Mouse (Mus musculus): ENCODE measurements around the gene Lcn10. TPM values are rescaled to one million over a fixed set of nuclear protein-coding genes. Genes with fewer than 3 reads are reported as not detected.

Lcn10 gene
- polyA plus RNA-seq (2015; fragmentation: Nextera tagmentation; extraction: Ambion mirVana) = not detected in 2 replicates

- no peaks in the 10 kb centered on the region for H3K36me3 ChIP-seq (ENCODE audit: control insufficient read depth, insufficient read depth, low read length)
- no peak within 1 kb of the TSS for H3K4me2 ChIP-seq (ENCODE audit: low read depth, low read length)
- no peaks in the 10 kb centered on the region for H3K4me1 ChIP-seq (replicated peaks; ENCODE audit: control insufficient read depth, insufficient read depth, low read length)
- H3K27ac ChIP-seq (ENCODE audit: low read length) = no peak within 1 kb of the TSS
- no peaks in the 10 kb centered on the region for H3K9me3 ChIP-seq (ENCODE audit: control insufficient read depth, low read length)
- ATAC-seq (ENCODE audit: low read depth) = no peak
- no peak within 1 kb of the TSS for H3K4me3 ChIP-seq (ENCODE audit: low read length)
- H3K9ac ChIP-seq (ENCODE audit: low read length) = no peak within 1 kb of the TSS
- no peaks in the 10 kb centered on the region for H3K27me3 ChIP-seq (ENCODE audit: control insufficient read depth, insufficient read depth, low read depth, low read length)
- WGBS = 60% methylated on average over 2 of the region's 2 CpGs
Measured at GRCm38 (mm10) chr2:25682426-25682825, at the start of gene Lcn10. Lcn10 (plus strand) TSS chr2:25682726.

GRCm38 (mm10) chr2:25633616-25634015 lies 48.9 kb upstream of the Lcn10 start:
- H3K4me2 ChIP-seq (ENCODE audit: low read depth, low read length) = no peak overlapping the region
- no peak overlapping the region for H3K27ac ChIP-seq (ENCODE audit: low read length)
- no peak overlapping the region for H3K4me3 ChIP-seq (ENCODE audit: low read length)
- 76% methylated on average over 3 of the region's 3 CpGs for WGBS
- H3K9ac ChIP-seq (ENCODE audit: low read length) = no peak overlapping the region
- H3K4me1 ChIP-seq (replicated peaks; ENCODE audit: control insufficient read depth, insufficient read depth, low read length) = no peaks in the 10 kb centered on the region
- no peaks in the 10 kb centered on the region for H3K36me3 ChIP-seq (ENCODE audit: control insufficient read depth, insufficient read depth, low read length)
- no peaks in the 10 kb centered on the region for H3K27me3 ChIP-seq (ENCODE audit: control insufficient read depth, insufficient read depth, low read depth, low read length)
- no peaks in the 10 kb centered on the region for H3K9me3 ChIP-seq (ENCODE audit: control insufficient read depth, low read length)
- no peak for ATAC-seq (ENCODE audit: low read depth)

- no peaks in the 10 kb centered on the region for H3K9me3 ChIP-seq (ENCODE audit: control insufficient read depth, low read length)
- H3K4me3 ChIP-seq (ENCODE audit: low read length) = no peak overlapping the region
- no peak for ATAC-seq (ENCODE audit: low read depth)
- H3K4me1 ChIP-seq (replicated peaks; ENCODE audit: control insufficient read depth, insufficient read depth, low read length) = no peaks in the 10 kb centered on the region
- no peaks in the 10 kb centered on the region for H3K27me3 ChIP-seq (ENCODE audit: control insufficient read depth, insufficient read depth, low read depth, low read length)
- no peak overlapping the region for H3K4me2 ChIP-seq (ENCODE audit: low read depth, low read length)
- H3K36me3 ChIP-seq (ENCODE audit: control insufficient read depth, insufficient read depth, low read length) = no peaks in the 10 kb centered on the region
- no peak overlapping the region for H3K9ac ChIP-seq (ENCODE audit: low read length)
- WGBS = 23% methylated on average over 1 of the region's 1 CpGs
- no peak overlapping the region for H3K27ac ChIP-seq (ENCODE audit: low read length)
Measured at GRCm38 (mm10) chr2:25634046-25634445, 48.5 kb upstream of the Lcn10 start.

GRCm38 (mm10) chr2:25639890-25640289 lies 42.6 kb upstream of the Lcn10 start:
- Histone ChIP-seq H3K4me3 (ENCODE audit: low read length) (no peak overlapping the region), H3K27ac (ENCODE audit: low read length) (no peak overlapping the region), H3K4me1 (replicated peaks; ENCODE audit: control insufficient read depth, insufficient read depth, low read length) (no peaks in the 10 kb centered on the region), H3K4me2 (ENCODE audit: low read depth, low read length) (no peak overlapping the region), H3K9me3 (ENCODE audit: control insufficient read depth, low read length) (no peaks in the 10 kb centered on the region), H3K36me3 (ENCODE audit: control insufficient read depth, insufficient read depth, low read length) (no peaks in the 10 kb centered on the region), H3K9ac (ENCODE audit: low read length) (no peak overlapping the region), H3K27me3 (ENCODE audit: control insufficient read depth, insufficient read depth, low read depth, low read length) (no peaks in the 10 kb centered on the region)
- WGBS = 13% methylated on average over 6 of the region's 6 CpGs
- no peak for ATAC-seq (ENCODE audit: low read depth)

- 58% methylated on average over 2 of the region's 2 CpGs for WGBS
- Histone ChIP-seq H3K4me1 (replicated peaks; ENCODE audit: control insufficient read depth, insufficient read depth, low read length) (peaks cover 6% of the 10 kb centered on the region; the same call in 1 of the 2 replicates), H3K27ac (ENCODE audit: low read length) (no peak within 1 kb of the TSS), H3K9me3 (ENCODE audit: control insufficient read depth, low read length) (no peaks in the 10 kb centered on the region), H3K36me3 (ENCODE audit: control insufficient read depth, insufficient read depth, low read length) (no peaks in the 10 kb centered on the region), H3K4me2 (ENCODE audit: low read depth, low read length) (no peak within 1 kb of the TSS), H3K9ac (ENCODE audit: low read length) (no peak within 1 kb of the TSS), H3K4me3 (ENCODE audit: low read length) (no peak within 1 kb of the TSS), H3K27me3 (ENCODE audit: control insufficient read depth, insufficient read depth, low read depth, low read length) (no peaks in the 10 kb centered on the region)
- ATAC-seq (ENCODE audit: low read depth) = no peak
Measured at GRCm38 (mm10) chr2:25652902-25653301, 29.6 kb upstream of the Lcn10 start, which contains the start of gene Lcn8. Lcn8 (plus strand) TSS chr2:25653120.

GRCm38 (mm10) chr2:25654502-25654901 lies 28.0 kb upstream of the Lcn10 start:
- Histone ChIP-seq H3K4me2 (ENCODE audit: low read depth, low read length) (no peak overlapping the region), H3K4me3 (ENCODE audit: low read length) (no peak overlapping the region), H3K9me3 (ENCODE audit: control insufficient read depth, low read length) (no peaks in the 10 kb centered on the region), H3K27me3 (ENCODE audit: control insufficient read depth, insufficient read depth, low read depth, low read length) (no peaks in the 10 kb centered on the region), H3K9ac (ENCODE audit: low read length) (no peak overlapping the region), H3K4me1 (replicated peaks; ENCODE audit: control insufficient read depth, insufficient read depth, low read length) (peaks cover 6% of the 10 kb centered on the region; the same call in 1 of the 2 replicates), H3K27ac (ENCODE audit: low read length) (peak overlapping the region; percentile 34; the same call in 1 of the 2 replicates), H3K36me3 (ENCODE audit: control insufficient read depth, insufficient read depth, low read length) (no peaks in the 10 kb centered on the region)
- ATAC-seq (ENCODE audit: low read depth) = peak; percentile 62; the same call in 1 of the 2 replicates
- 43% methylated on average over 1 of the region's 1 CpGs for WGBS

- ATAC-seq (ENCODE audit: low read depth) = no peak
- Histone ChIP-seq H3K4me3 (ENCODE audit: low read length) (no peak overlapping the region), H3K27ac (ENCODE audit: low read length) (no peak overlapping the region), H3K36me3 (ENCODE audit: control insufficient read depth, insufficient read depth, low read length) (no peaks in the 10 kb centered on the region), H3K9ac (ENCODE audit: low read length) (no peak overlapping the region), H3K9me3 (ENCODE audit: control insufficient read depth, low read length) (no peaks in the 10 kb centered on the region), H3K27me3 (ENCODE audit: control insufficient read depth, insufficient read depth, low read depth, low read length) (no peaks in the 10 kb centered on the region), H3K4me1 (replicated peaks; ENCODE audit: control insufficient read depth, insufficient read depth, low read length) (peaks cover 6% of the 10 kb centered on the region; the same call in 1 of the 2 replicates), H3K4me2 (ENCODE audit: low read depth, low read length) (no peak overlapping the region)
- 81% methylated on average over 4 of the region's 4 CpGs for WGBS
Measured at GRCm38 (mm10) chr2:25656691-25657090, 25.8 kb upstream of the Lcn10 start.

GRCm38 (mm10) chr2:25657246-25657645 lies 25.3 kb upstream of the Lcn10 start:
- no peak for ATAC-seq (ENCODE audit: low read depth)
- no peaks in the 10 kb centered on the region for H3K9me3 ChIP-seq (ENCODE audit: control insufficient read depth, low read length)
- H3K4me2 ChIP-seq (ENCODE audit: low read depth, low read length) = no peak overlapping the region
- H3K9ac ChIP-seq (ENCODE audit: low read length) = no peak overlapping the region
- H3K27ac ChIP-seq (ENCODE audit: low read length) = no peak overlapping the region
- no peak overlapping the region for H3K4me3 ChIP-seq (ENCODE audit: low read length)
- WGBS = 69% methylated on average over 4 of the region's 4 CpGs
- H3K4me1 ChIP-seq (replicated peaks; ENCODE audit: control insufficient read depth, insufficient read depth, low read length) = peaks cover 6% of the 10 kb centered on the region; the same call in 1 of the 2 replicates
- H3K27me3 ChIP-seq (ENCODE audit: control insufficient read depth, insufficient read depth, low read depth, low read length) = no peaks in the 10 kb centered on the region
- no peaks in the 10 kb centered on the region for H3K36me3 ChIP-seq (ENCODE audit: control insufficient read depth, insufficient read depth, low read length)

GRCm38 (mm10) chr2:25657652-25658051 lies 24.9 kb upstream of the Lcn10 start, which contains the start of gene Lcn5:
Lcn5 (plus strand) TSS chr2:25657952.
- no peaks in the 10 kb centered on the region for H3K9me3 ChIP-seq (ENCODE audit: control insufficient read depth, low read length)
- H3K27ac ChIP-seq (ENCODE audit: low read length) = no peak within 1 kb of the TSS
- H3K27me3 ChIP-seq (ENCODE audit: control insufficient read depth, insufficient read depth, low read depth, low read length) = no peaks in the 10 kb centered on the region
- no peak within 1 kb of the TSS for H3K4me2 ChIP-seq (ENCODE audit: low read depth, low read length)
- ATAC-seq (ENCODE audit: low read depth) = no peak
- H3K4me1 ChIP-seq (replicated peaks; ENCODE audit: control insufficient read depth, insufficient read depth, low read length) = peaks cover 6% of the 10 kb centered on the region; the same call in 1 of the 2 replicates
- no peaks in the 10 kb centered on the region for H3K36me3 ChIP-seq (ENCODE audit: control insufficient read depth, insufficient read depth, low read length)
- no peak within 1 kb of the TSS for H3K4me3 ChIP-seq (ENCODE audit: low read length)
- H3K9ac ChIP-seq (ENCODE audit: low read length) = no peak within 1 kb of the TSS

- H3K9me3 ChIP-seq (ENCODE audit: control insufficient read depth, low read length) = no peaks in the 10 kb centered on the region
- H3K4me1 ChIP-seq (replicated peaks; ENCODE audit: control insufficient read depth, insufficient read depth, low read length) = no peaks in the 10 kb centered on the region
- no peak overlapping the region for H3K9ac ChIP-seq (ENCODE audit: low read length)
- no peaks in the 10 kb centered on the region for H3K27me3 ChIP-seq (ENCODE audit: control insufficient read depth, insufficient read depth, low read depth, low read length)
- H3K4me3 ChIP-seq (ENCODE audit: low read length) = no peak overlapping the region
- no peak overlapping the region for H3K27ac ChIP-seq (ENCODE audit: low read length)
- 80% methylated on average over 8 of the region's 8 CpGs for WGBS
- H3K4me2 ChIP-seq (ENCODE audit: low read depth, low read length) = no peak overlapping the region
- no peaks in the 10 kb centered on the region for H3K36me3 ChIP-seq (ENCODE audit: control insufficient read depth, insufficient read depth, low read length)
- no peak for ATAC-seq (ENCODE audit: low read depth)
Measured at GRCm38 (mm10) chr2:25660279-25660678, 22.2 kb upstream of the Lcn10 start.
